Mouse (Mus musculus) hindbrain, embryonic 12.5 days (tissue): ENCODE results near the gene Pip4k2c. TPM values are rescaled to one million over a fixed set of nuclear protein-coding genes. Genes with fewer than 3 reads are reported as not detected.

Experiments used
- ATAC-seq: fragments of 200-750 bp; cut with Nextera tagmentation; 2 replicates; pipeline ENCODE4 v1.8.0; 2017; ENCODE audit warnings: moderate TSS enrichment; ENCODE audit not compliant: low FRiP score
- H3K27ac ChIP-seq: fragments of 300-500 bp; sonication (generic); 2 replicates; pipeline ENCODE4 v1.5.1; 2016; ENCODE audit warnings: mild to moderate bottlenecking
- H3K27me3 ChIP-seq: fragments of 300-500 bp; sonication (generic); 2 replicates; pipeline ENCODE4 v1.6.1; 2016; ENCODE audit warnings: mild to moderate bottlenecking
- H3K36me3 ChIP-seq: fragments of 300-500 bp; sonication (generic); 2 replicates; pipeline ENCODE4 v1.6.1; 2016; ENCODE audit warnings: mild to moderate bottlenecking
- H3K4me1 ChIP-seq: fragments of 300-500 bp; sonication (generic); 2 replicates; pipeline ENCODE4 v1.6.1; 2016
- H3K4me2 ChIP-seq: fragments of 300-500 bp; sonication (generic); replicated peaks from 2 replicates; pipeline ENCODE4 v1.6.1; 2016; ENCODE audit warnings: mild to moderate bottlenecking
- H3K4me3 ChIP-seq: fragments of 300-500 bp; sonication (generic); 2 replicates; pipeline ENCODE4 v1.5.1; 2016; ENCODE audit warnings: mild to moderate bottlenecking
- H3K9ac ChIP-seq: fragments of 300-500 bp; sonication (generic); 2 replicates; pipeline ENCODE4 v1.6.1; 2016; ENCODE audit warnings: mild to moderate bottlenecking, moderate library complexity
- H3K9me3 ChIP-seq: fragments of 300-500 bp; sonication (generic); replicated peaks from 2 replicates; pipeline ENCODE4 v1.6.1; 2016; ENCODE audit warnings: mild to moderate bottlenecking
- WGBS: fragments of 180-500 bp; shearing (Covaris S2); methylation state at CpG from one replicate; pipeline ENCODE4 v1.1.7; 2016; 5-methylcytosine and 5-hydroxymethylcytosine counted together
- polyA plus RNA-seq: library from polyadenylated mRNA; unstranded; fragments of >200 nt; fragmentation: Nextera tagmentation; extraction: Ambion mirVana; gene quantifications from 2 replicates; pipeline ENCODE4 v1.2.1, GENCODE M21; 2016

The Pip4k2c gene
- polyA plus RNA-seq, 1 experiment from 2014 or later = 24.9 TPM

GRCm38 (mm10) chr10:127205373-127205772 lies 6.0 kb downstream of the Pip4k2c start:
- H3K4me3 ChIP-seq = no peak overlapping the region
- H3K27me3 ChIP-seq = no peaks in the 10 kb centered on the region
- ATAC-seq = no peak
- no peaks in the 10 kb centered on the region for H3K9me3 ChIP-seq
- H3K36me3 ChIP-seq = peaks cover 69% of the 10 kb centered on the region
- H3K9ac ChIP-seq = no peak overlapping the region
- 93% methylated on average over 10 of the region's 10 CpGs for WGBS
- H3K27ac ChIP-seq = no peak overlapping the region
- peaks cover 7% of the 10 kb centered on the region for H3K4me1 ChIP-seq
- H3K4me2 ChIP-seq = no peak overlapping the region

GRCm38 (mm10) chr10:127204589-127204988 lies 6.8 kb downstream of the Pip4k2c start:
- Histone ChIP-seq H3K4me1 (no peaks in the 10 kb centered on the region), H3K9me3 (no peaks in the 10 kb centered on the region), H3K27ac (no peak overlapping the region), H3K27me3 (no peaks in the 10 kb centered on the region), H3K4me2 (no peak overlapping the region), H3K4me3 (no peak overlapping the region), H3K9ac (no peak overlapping the region), H3K36me3 (peaks cover 76% of the 10 kb centered on the region)
- WGBS = 95% methylated on average over 5 of the region's 5 CpGs
- ATAC-seq = no peak

- H3K27me3 ChIP-seq = no peaks in the 10 kb centered on the region
- peaks cover 84% of the 10 kb centered on the region for H3K36me3 ChIP-seq
- no peak overlapping the region for H3K27ac ChIP-seq
- no peaks in the 10 kb centered on the region for H3K9me3 ChIP-seq
- no peak overlapping the region for H3K4me2 ChIP-seq
- no peak overlapping the region for H3K9ac ChIP-seq
- 90% methylated on average over 3 of the region's 3 CpGs for WGBS
- ATAC-seq = no peak
- no peak overlapping the region for H3K4me3 ChIP-seq
- H3K4me1 ChIP-seq = no peaks in the 10 kb centered on the region
Measured at GRCm38 (mm10) chr10:127203106-127203505, 8.3 kb downstream of the Pip4k2c start.

DNA sequence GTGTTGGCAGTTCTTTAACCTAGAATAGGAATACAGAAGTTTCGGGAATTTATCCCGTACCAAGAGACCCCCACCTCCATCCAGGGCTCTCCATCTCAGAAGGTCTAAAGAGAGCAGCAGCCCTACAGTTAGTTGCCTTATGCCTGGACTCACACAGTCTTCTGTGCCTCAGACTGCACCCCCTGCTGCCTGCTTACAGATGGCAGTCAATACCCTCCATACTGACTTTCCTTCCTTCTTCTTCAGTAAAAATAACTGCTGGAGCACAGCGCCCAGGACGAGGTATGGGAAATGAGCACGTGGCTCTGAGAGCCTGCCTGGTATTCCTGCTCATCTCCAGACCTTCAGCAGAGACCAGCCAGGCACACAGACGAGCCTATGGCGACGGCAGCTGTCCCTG lies 11.1 kb downstream of the Pip4k2c start:
- Histone ChIP-seq H3K36me3 (peaks cover 61% of the 10 kb centered on the region), H3K9ac (no peak overlapping the region), H3K4me2 (no peak overlapping the region), H3K27me3 (no peaks in the 10 kb centered on the region), H3K4me1 (peaks cover 8% of the 10 kb centered on the region), H3K27ac (no peak overlapping the region), H3K4me3 (no peak overlapping the region), H3K9me3 (no peaks in the 10 kb centered on the region)
- WGBS = 86% methylated on average over 8 of the region's 8 CpGs
- no peak for ATAC-seq

GRCm38 (mm10) chr10:127199474-127199873 lies 11.9 kb downstream of the Pip4k2c start:
- no peaks in the 10 kb centered on the region for H3K27me3 ChIP-seq
- H3K27ac ChIP-seq = no peak overlapping the region
- peaks cover 53% of the 10 kb centered on the region for H3K36me3 ChIP-seq
- H3K4me2 ChIP-seq = no peak overlapping the region
- no peak for ATAC-seq
- no peaks in the 10 kb centered on the region for H3K9me3 ChIP-seq
- H3K4me3 ChIP-seq = no peak overlapping the region
- peaks cover 14% of the 10 kb centered on the region for H3K4me1 ChIP-seq
- 89% methylated on average over 11 of the region's 11 CpGs for WGBS
- H3K9ac ChIP-seq = no peak overlapping the region

GRCm38 (mm10) chr10:127199068-127199467 lies 12.3 kb downstream of the Pip4k2c start:
- Histone ChIP-seq H3K27me3 (no peaks in the 10 kb centered on the region), H3K4me2 (no peak overlapping the region), H3K4me1 (peaks cover 18% of the 10 kb centered on the region), H3K4me3 (no peak overlapping the region), H3K9ac (no peak overlapping the region; the same call in 1 of the 2 replicates), H3K36me3 (peaks cover 53% of the 10 kb centered on the region), H3K9me3 (no peaks in the 10 kb centered on the region), H3K27ac (no peak overlapping the region)
- WGBS = 71% methylated on average over 5 of the region's 5 CpGs
- ATAC-seq = no peak

DNA sequence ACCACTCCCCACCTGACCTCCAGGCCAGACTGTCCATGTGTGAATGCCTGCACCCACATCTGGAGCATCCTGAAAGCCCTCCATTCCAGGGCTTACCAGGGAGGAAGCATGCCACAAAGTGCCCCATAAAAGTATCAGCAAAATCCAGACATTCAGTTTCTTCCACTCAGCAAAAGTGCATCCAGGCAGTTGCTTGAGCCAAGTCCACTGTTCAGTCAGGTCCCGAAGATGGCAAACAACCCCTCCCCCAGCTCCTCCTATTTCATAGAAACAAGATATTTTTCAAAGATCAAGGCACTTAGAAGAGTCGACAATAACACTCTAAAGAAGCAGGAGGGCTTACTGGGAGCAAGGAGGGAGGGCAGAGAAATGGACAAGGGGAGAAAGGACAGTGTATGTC lies 12.9 kb downstream of the Pip4k2c start:
- Histone ChIP-seq H3K9ac (no peak overlapping the region; the same call in 1 of the 2 replicates), H3K4me2 (no peak overlapping the region), H3K36me3 (peaks cover 50% of the 10 kb centered on the region), H3K27ac (no peak overlapping the region), H3K9me3 (no peaks in the 10 kb centered on the region), H3K27me3 (no peaks in the 10 kb centered on the region), H3K4me3 (no peak overlapping the region), H3K4me1 (peaks cover 19% of the 10 kb centered on the region)
- 73% methylated on average over 2 of the region's 2 CpGs for WGBS
- no peak for ATAC-seq

DNA sequence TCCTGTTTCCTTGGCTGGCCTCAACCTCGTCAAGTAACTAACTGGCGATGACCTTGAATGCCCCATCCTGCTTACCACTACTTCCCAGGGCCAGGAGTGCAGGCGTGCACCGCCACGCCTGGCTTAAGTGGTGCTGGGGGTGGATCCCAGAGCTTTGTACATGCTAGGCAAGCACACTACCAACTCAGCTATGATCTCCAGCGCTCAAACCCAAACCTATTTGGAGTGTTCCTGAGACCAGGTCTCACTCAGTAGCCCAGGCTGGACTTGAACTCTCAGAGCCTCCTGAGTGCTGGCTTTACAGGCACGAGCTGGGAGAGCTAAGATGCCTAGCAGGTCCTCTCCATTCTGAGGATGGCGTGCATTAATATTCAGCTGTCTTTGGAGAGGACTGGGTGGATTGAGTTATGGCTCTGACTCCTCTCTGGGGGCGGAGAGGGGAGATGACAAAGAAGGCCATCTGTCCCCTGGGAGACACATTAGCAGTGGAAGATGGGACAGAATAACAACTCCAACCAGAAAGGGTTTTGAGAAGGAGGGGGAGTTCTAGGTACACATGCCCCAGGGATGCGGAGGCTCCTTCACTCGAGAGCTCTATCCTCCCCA lies 13.8 kb downstream of the Pip4k2c start:
- H3K4me2 ChIP-seq = no peak overlapping the region
- no peak overlapping the region for H3K4me3 ChIP-seq
- H3K27ac ChIP-seq = no peak overlapping the region
- H3K9ac ChIP-seq = no peak overlapping the region
- no peak for ATAC-seq
- WGBS = 82% methylated on average over 11 of the region's 11 CpGs
- peaks cover 46% of the 10 kb centered on the region for H3K36me3 ChIP-seq
- H3K27me3 ChIP-seq = no peaks in the 10 kb centered on the region
- H3K4me1 ChIP-seq = peaks cover 19% of the 10 kb centered on the region
- H3K9me3 ChIP-seq = no peaks in the 10 kb centered on the region

DNA sequence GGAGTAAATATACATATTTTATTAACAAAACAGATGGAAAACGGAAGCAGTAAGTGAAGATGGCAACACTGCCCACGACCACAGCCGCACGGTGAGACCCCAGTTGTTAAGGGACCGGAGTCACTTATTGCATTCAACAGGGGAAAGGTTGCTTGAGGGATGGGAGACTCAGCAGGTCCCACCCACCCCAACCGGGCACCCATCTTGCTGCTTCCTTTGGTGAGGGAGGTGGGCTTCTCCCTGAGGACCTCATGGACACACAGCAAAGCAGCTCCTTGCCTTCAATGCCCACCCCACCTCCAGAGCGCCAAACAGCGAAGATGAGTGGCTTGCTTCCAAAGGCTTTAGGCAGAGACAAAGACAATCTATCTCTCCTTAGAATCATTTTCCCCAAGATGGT lies 14.3 kb downstream of the Pip4k2c start:
- peaks cover 45% of the 10 kb centered on the region for H3K36me3 ChIP-seq
- WGBS = 87% methylated on average over 8 of the region's 8 CpGs
- no peak overlapping the region for H3K4me2 ChIP-seq
- peaks cover 19% of the 10 kb centered on the region for H3K4me1 ChIP-seq
- no peak overlapping the region for H3K9ac ChIP-seq
- no peaks in the 10 kb centered on the region for H3K27me3 ChIP-seq
- H3K9me3 ChIP-seq = no peaks in the 10 kb centered on the region
- no peak for ATAC-seq
- no peak overlapping the region for H3K27ac ChIP-seq
- no peak overlapping the region for H3K4me3 ChIP-seq

DNA sequence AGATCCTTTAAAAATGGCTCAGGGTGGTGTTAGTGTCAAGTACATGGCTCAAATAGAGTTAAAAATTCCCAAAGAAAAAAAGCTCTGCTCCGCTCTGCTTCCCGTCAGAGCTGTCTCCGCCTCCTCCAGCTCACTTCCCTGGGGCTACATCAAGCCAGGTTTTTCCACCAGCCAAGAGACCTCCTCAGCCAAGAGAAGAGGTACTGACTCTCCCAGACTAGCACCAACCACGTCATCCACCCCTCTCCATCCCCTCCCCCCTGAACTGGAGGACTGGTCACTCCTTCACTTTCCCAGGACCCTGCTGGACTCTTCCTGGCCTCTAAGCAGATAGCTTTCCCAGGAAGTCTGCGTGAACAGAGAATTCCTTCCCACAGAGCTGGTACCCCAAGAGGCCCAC lies 15.0 kb downstream of the Pip4k2c start:
- Histone ChIP-seq H3K4me2 (peak overlapping the region; percentile 88), H3K9me3 (no peaks in the 10 kb centered on the region), H3K4me3 (peak overlapping the region; percentile 92), H3K36me3 (peaks cover 47% of the 10 kb centered on the region), H3K27ac (peak overlapping the region; percentile 93), H3K4me1 (peaks cover 19% of the 10 kb centered on the region), H3K27me3 (no peaks in the 10 kb centered on the region), H3K9ac (peak overlapping the region; percentile 99)
- 6% methylated on average over 5 of the region's 5 CpGs for WGBS
- ATAC-seq = peak; percentile 30

DNA sequence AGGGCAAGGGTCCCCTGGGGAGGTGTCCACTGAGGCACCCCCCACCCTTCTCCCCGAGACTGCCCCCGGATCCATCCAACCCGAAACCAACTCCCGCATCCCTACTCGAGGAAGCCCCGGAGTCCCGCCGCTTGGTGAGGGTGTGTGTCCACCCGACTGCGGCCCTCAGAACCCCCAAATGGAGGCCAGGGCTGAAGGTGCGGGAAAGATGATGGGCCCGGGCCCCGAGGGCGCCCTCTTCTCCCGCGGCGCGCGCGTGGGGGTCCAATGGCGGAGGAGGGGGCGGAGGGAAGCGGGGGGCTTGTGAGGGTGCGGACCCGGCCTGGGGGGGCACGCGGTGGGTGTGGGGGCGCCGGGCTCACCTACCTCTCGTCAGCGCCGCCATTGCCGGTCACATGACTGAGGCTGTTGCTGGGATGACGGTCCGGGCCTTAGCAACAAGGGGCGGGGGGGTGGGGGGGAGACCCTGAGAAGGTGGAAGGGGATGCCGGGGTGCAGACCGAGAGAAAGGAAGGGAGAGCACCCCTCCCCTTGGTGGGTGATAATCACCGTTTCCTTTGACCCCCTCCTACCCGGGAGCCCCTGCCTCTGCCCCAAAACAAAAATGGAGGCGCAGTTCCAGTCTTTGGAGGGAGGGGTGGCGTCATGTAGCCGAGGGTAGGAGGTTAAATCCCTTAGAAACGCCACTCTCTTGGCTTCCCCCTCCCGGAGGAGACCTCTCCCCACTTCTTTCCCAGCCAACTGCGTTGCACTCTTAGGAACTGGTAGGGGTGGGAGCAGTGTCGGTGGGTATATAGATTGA lies 15.9 kb downstream of the Pip4k2c start, which contains the start of gene Dtx3:
Gene Dtx3 (minus strand): TSS at position 401 of the 802 bp plus-strand sequence.
- Histone ChIP-seq H3K36me3 (peaks cover 43% of the 10 kb centered on the region), H3K27me3 (no peaks in the 10 kb centered on the region), H3K27ac (peak within 1 kb of the TSS; percentile 93), H3K4me3 (peak within 1 kb of the TSS; percentile 92), H3K4me2 (peak within 1 kb of the TSS; percentile 88), H3K9me3 (no peaks in the 10 kb centered on the region), H3K4me1 (peaks cover 22% of the 10 kb centered on the region), H3K9ac (peak within 1 kb of the TSS; percentile 99)
- under 1% methylated on average over 38 of the region's 47 CpGs for WGBS
- ATAC-seq = peak; percentile 72

DNA sequence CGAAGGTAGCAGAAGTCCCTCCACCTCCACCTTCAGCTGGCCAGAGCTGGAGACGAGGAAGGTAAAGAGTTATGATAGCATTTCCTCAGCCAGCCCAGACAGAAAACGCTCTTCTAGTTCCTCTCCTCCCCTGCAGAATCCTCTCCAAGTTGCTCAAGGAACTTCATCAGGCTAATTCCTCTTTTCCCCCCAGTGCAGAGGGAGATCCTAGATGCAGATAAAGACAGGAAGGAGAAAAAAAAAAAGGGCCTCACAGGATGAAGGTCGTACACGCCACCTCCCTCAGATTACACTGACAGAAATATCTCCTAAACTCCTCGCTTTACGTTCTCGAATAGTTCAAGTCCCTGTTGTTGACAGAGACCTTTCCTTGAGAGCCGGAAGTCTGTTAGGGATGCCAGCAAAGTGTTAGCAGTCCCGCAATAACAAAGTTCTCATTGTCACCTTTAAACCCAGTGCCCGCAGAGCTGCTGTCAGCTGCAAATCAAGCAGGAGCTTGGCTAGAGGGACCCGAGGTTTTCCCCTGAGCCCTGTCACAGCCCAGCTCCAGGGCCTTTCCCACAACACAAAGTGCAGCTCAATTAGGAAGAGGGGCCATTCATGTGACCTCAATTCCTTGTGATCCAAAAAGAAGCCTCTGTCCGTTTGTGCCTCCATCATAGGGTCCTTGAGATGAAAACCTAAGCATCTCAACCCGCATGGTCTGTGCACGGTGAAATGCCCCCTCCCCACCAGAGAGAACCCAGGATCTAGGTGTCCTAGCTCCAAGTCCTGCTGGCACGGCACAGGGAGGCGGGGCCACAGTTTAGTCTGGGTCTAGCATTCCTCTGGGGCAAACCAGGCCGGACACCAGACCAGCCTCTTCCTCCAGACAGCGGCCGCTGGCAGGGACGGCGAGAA lies 16.7 kb downstream of the Pip4k2c start:
- Histone ChIP-seq H3K9me3 (no peaks in the 10 kb centered on the region), H3K27me3 (no peaks in the 10 kb centered on the region), H3K4me2 (peak overlapping the region; percentile 88), H3K4me3 (peak overlapping the region; percentile 92), H3K9ac (peak overlapping the region; percentile 99), H3K4me1 (peaks cover 30% of the 10 kb centered on the region), H3K36me3 (peaks cover 36% of the 10 kb centered on the region), H3K27ac (peak overlapping the region; percentile 93)
- ATAC-seq = peak; percentile 39; the same call in 1 of the 2 replicates
- WGBS = 23% methylated on average over 22 of the region's 22 CpGs
